Mouse (Mus musculus): Measurements from ENCODE around the gene 1700029H14Rik.

The 1700029H14Rik gene

DNA sequence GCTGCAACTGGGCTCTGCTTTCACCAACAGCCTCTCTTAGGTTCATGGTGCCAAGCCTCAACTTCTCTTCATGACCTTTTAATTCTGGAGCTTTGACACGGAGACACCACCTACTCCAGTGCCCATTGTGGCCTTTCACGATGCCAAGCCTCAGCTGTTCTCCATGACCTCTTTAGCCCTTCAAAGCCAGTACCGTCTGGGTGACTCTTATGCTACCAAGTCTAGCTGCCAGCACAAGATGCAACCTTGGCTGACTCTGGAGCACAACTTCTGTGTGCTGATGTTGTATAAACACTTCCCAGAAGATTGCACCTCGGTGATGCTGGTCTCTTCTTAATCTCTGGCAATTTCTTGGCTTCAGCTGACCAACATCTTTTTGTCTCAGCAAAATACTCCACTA is 15.8 kb downstream of the 1700029H14Rik start:
- no peak for DNase-seq (ENCODE audit: extremely low read depth, low read depth, low spot score)

DNA sequence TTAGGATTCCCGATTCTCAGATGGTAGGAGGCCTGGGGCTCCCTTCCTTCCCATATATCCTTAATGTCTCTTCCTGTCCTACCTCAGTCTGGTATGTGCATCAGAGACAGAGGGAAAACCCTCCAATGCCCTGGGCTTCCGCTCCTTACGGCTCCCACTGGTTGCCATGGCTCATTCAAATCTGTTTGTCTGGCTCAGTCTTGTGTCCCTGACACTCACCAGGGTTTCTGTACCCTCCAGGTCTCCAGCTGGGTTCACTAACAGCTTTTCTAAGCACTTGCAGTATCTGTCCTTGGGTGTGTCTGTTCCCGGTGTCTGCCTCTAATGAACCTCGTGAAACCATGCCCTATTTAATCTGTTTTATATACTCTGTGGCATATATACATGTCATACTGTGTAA is 20.7 kb downstream of the 1700029H14Rik start:
- DNase-seq (ENCODE audit: extremely low read depth, low read depth, low spot score) = no peak

DNA sequence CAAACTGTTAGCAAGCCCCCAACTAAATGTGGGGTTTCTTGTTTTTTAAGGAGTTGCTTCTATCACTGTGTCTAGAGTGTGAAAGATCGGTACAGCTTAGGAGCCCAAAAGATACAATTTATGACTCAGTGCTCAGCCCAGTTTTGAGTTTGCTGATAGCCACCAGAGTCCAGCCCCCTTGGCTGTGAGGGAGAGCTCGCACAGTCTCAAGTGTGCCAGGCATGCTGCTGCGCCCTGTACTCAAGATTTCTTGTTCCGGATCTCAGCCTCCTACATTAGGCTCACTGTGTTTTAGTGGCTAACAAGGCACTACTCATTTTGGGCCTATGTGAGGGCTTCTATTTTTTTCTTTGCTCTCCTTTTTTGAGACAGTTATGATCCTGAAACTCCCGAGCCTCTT is 22.1 kb downstream of the 1700029H14Rik start:
- DNase-seq (ENCODE audit: extremely low read depth, low read depth, low spot score) = no peak

DNA sequence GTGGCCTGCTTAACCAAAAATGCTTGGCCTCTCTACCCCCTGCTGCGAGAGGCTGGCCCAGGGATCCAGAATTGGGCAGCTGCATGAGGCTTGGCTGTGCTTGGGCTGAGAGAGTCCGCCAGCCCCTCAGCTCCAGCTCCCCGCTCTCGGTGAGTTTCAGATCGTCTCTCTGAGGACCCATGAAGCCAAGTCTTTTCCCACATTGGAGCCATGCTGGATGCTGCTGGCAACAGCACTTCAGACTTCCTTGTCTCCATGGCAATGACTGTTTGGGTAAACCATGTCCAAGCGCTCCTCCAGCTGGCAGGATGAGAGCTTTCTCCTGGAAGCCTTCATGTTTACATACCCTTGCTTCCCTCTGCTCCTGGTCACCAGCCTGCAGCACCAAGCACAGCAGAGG is 23.4 kb downstream of the 1700029H14Rik start:
- DNase-seq (ENCODE audit: extremely low read depth, low read depth, low spot score) = no peak

DNA sequence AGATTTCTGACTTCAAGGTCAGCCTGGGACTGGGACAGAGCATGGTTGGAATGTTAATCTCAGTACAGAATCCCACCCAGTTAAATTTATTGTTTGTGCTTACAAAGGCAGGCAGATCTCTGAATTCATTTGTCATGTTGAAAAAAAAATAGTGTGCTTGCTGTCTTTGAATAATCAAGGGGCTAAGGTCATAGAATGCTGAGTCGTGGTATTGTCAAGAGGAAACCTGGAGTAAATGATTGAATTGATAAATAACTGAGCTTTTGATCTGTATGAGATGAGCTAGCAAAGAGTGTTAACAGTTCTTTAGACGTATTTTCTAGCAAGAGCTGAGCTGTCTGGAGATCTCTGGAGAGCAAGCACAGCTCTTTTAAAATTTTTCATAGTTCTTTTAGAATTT is 25.2 kb downstream of the 1700029H14Rik start:
- DNase-seq (ENCODE audit: extremely low read depth, low read depth, low spot score) = no peak

DNA sequence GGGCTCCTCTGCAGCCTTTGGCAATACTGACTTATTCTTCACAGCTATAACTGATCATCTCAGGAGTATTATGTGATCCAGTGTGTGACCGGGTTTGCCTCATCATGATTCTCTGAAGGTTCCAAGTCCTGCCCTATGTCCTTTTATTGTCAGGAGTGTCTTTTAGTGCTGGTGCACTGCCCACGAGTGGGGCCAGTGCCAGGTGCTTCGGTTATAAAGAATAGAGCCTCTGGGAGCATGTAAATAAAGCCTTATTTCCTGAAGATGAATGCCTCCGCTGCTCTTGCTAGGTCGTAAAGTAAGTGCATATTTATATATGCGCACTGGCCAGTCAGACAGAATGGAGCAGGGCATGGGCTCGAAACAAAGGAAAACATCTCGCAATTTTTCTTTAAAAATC is 29.1 kb downstream of the 1700029H14Rik start:
- DNase-seq (ENCODE audit: extremely low read depth, low read depth, low spot score) = no peak

DNA sequence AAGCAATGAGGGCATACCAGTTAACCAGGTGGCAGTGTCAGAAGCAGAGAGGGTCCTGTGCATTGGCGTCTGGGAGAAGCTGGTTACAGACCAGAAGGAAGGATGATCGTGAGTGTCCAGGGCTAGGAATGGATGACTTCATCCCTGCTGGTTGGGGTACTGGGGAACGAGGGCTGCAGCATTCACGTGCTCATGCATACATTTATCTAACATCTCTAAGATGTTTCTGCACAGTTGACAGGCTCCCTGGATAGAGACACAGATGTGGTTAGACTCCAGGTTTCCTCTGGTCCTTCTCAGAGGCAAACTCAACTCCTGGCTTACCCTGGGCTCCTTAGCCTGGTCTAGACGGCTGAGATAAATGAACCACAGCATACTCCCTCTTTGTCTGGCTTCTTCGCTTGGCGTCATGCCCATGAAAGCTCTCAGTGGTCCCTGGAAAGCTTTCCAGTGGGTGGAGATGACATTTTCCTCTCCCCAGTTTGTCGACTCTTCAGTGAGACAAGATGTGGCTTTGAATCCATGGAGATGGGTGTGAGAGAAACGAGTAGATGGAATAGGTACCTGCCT is 30.6 kb downstream of the 1700029H14Rik start:
- DNase-seq (ENCODE audit: extremely low read depth, low read depth, low spot score) = no peak

DNA sequence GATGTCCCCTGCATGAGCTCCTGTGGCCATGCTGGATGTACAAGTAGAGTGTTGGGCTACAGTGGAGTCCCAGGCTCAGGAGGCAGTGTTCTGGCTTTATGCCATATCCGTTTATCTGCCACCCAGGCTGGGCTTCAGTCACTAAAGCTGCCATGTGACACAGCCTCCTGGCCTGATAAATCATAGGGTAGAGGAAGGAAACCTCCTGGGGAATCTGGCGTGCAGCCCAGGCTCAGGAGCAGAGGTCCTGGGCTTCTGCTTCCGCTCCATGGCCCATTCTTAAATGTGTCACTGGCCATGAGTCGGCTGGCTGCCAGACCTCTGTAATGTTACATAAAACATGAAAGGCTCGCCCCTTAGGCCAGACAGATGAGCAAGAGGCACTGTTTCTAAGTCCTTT is 31.3 kb downstream of the 1700029H14Rik start:
- no peak for DNase-seq (ENCODE audit: extremely low read depth, low read depth, low spot score)

DNA sequence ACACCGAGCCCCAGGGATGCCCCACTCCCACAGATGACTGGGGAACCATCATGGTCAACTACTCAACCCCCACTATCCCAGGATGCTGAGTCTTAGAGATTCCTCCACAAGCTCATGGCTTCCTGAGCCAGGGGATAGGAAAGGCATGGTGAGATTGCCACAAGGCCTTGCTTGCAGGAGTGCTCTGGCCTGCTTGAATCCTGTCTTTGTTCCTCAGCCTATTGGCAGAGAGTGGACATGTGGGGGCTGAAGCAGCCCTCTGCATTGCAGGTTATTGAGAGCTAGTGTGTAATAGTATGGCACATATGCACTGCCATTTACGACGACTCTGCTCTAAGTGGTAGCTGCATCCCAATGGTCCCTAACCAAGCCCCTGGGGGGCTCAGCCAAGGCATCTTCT is 31.9 kb downstream of the 1700029H14Rik start:
- no peak for DNase-seq (ENCODE audit: extremely low read depth, low read depth, low spot score)

DNA sequence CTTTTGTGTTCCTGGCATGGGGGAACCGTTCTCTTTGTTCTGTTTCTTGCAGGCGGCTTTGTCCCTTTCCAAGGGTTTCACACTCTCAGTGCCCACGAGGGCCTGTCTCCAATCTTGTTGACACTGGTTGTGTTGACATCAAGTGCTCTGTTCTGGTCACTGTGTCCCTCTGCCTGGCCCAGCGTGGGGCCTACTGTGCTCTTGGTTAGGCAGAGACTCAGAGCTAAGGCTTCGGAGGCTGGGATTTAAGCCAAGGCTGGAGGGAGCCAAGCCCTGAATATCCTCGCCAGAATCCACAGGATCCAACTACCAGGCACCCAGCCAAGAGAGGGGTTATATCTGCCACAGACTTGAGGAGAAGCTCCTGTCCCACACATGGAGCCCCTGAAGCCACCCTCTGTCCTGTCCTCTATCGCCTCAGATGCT is 32.4 kb downstream of the 1700029H14Rik start:
- no peak for DNase-seq (ENCODE audit: extremely low read depth, low read depth, low spot score)

DNA sequence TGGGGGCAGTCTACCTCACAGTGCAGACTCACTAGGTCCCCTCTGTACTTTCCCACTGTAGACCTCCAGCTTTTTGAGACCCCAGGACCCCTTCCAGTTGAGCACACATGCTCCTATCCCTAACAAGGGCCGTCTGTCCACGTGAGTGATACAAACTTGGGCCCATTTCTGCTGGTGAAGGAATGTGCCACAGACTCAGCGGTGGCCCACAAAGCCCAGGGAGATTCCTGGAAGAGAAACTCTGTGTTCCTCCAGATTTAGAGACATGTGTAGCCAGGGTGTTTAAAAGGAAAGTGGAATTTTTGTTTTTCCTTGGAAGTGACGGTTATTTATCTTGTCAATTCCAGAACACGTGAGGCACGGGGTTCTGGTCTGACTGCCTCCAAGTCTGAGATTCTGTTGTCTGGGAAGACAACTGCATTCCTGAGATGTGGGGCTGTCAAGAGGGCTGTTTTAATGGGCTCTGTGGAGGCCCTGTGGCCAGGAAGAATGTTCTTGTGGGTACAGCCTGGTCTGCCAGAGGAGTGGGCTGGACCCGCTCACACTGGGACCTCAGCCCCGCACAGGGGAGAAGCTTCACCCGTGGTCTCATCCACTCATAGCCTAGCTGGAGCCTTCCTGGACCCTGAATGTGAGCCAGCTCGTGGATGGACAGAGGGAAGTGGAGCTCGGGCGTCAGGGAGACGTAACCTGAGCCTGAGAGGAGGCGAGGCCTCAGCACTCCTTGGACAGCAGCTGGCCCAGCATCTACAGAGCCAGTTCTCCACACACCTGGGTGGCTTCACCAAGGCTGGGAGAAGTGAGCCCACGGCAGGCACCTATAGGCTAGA is 33.0 kb downstream of the 1700029H14Rik start:
- DNase-seq (ENCODE audit: extremely low read depth, low read depth, low spot score) = no peak

DNA sequence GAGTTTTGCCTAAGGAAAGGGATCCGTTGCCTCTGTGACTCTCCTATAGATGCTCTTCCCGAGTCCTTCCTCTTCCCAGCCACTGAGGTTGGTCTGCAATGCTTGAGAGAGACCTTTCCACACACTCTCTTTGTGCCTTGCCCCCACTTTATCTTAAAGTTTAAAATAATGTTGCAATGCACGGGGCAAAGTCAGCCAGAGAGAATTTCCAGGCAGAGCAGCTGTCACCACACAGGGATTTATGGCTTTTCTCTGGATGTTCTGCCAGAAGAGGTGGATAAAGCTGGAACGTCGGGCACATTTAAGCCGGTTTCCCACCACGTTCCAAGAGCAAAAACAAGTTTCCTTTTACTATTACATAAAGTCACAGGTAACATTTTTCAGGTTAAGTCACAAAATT is 40.9 kb downstream of the 1700029H14Rik start:
- DNase-seq (ENCODE audit: extremely low read depth, low read depth, low spot score) = peak; percentile 64

DNA sequence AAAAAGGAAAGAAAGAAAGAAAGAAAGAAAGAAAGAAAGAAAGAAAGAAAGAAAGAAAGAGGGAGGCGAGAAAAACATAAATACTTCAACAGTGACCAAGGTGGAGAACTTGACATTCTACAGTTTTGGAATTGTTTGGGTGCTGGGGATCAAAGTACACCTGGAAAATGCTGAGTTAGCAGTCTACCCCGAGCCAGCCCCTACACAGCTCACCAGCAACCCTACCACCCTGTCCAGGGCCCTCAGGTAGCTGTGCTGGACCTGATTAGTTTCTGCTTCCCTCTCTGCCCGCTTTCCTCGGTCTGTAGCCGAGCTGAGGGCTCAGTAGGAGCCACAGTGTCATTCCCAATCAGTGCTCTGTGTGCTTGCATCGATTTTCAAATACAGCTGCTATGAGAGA is 41.9 kb downstream of the 1700029H14Rik start:
- no peak for DNase-seq (ENCODE audit: extremely low read depth, low read depth, low spot score)

DNA sequence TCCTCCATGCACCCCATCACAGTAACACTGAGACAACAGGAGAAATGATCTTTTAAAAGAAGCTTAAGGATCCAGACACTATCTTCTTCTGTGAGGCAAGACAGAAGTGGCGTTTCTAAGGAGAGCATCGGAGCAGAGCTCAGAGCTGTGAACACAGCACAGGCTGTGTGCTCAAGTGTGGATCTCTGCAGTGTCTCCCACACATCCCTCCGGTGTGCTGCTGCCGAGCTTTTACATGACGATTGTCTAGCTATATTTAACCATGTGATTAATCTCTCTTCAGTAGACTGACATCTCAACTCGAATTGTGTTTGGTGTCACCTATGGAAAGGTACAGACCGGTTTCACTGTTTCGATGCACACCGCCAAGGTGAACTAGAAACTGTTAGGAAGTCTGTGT is 42.8 kb downstream of the 1700029H14Rik start:
- DNase-seq (ENCODE audit: extremely low read depth, low read depth, low spot score) = no peak

DNA sequence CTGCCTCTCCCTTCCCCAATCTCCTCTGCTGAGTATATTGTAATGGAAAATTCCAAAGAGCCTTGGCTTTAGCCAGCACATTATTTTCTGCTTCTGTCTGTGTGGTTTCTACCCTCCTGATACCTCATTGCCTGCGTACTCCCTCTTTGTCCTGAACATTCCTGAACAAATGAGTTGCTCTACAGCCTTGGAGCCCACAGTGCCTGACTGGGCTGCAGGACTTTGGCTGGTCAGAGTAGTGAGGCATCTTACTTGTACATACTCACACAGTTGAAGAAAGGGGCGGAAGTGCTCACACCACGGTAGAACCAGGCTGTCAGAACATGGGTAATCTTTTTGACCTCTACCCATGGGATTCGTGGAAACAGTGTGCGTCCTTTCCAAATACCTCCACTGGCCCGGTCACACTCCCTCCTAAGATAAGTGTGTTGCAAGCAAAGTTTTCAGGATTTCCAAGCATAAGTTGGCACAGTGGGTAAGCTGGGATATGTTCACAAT is 44.9 kb downstream of the 1700029H14Rik start:
- DNase-seq (ENCODE audit: extremely low read depth, low read depth, low spot score) = no peak

DNA sequence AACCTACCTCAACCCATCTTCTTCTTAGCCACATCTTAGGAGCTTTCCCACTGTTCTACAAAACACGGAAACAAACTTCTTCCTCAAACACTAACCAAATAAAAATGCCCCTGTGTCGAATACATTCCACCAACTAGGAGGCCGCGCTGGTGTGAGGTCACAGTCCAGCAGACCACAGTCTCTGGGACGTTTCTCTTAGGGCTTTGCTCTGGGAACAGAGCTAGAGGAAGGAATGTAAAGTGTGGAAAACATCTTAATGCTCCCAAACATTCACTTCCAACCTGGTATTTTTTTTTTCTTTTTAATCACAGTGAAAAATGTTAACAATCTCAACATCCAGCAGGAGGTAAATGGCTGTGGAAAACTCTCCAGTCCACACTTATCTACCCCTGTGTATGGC is 45.5 kb downstream of the 1700029H14Rik start:
- DNase-seq (ENCODE audit: extremely low read depth, low read depth, low spot score) = no peak

DNA sequence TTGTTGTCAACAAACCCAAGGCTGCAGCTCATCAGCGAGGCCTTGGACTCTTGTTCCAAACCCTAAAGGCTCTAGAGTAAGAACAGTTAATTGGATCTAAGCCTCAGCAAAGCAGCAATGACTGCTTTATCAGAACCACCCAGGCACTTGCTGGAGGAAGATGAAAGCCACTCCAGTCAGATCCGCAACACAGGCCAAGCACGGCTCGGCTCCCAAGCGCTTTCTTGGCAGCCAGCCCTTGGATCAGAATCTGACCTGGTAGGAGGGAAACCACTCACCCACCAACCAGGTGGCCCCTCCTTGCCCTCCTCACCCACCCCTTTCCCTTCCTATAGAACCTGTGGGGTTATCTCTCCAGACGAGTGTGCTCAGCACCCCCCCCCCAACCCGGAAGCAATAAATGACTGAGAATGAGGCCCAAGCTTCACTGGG is 46.2 kb downstream of the 1700029H14Rik start:
- no peak for DNase-seq (ENCODE audit: extremely low read depth, low read depth, low spot score)

DNA sequence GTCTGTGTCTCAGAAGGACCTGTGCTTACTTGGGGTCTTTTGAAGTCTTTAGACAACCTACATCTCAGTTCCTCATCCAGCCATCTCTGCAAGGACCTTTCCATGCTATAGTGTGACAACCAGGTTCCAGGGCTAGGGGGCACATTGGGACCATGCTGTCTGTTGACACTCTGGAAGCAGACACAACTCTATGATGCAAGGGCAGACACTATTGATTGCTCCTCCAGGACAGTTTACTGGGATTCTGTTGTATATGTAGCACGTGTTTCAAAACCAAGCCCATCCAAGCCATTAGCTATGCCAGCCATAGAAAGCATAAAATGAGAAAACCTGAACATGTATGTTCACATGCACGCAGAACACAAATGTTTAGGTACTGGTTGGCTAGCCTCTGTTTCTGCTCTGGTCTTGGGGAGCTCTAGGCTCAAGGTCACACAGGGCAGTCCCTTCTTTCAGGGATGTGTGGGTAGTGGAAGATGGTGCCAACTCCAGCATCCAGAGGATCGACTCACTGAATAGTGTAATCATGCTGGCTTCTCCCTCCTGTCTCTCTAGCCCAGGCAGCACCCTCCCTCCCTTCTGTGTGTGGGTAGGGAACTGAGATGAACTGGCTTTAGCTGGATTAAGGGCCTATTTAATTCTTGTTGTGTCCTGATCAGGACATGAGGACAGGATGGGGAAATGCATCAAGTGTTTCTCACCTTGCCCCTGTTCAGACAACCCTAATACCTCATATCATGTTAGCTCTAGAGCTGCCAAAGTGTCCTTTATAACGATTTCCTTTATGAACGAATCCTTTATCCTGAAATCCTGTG is 48.5 kb downstream of the 1700029H14Rik start:
- no peak for DNase-seq (ENCODE audit: extremely low read depth, low read depth, low spot score)

DNA sequence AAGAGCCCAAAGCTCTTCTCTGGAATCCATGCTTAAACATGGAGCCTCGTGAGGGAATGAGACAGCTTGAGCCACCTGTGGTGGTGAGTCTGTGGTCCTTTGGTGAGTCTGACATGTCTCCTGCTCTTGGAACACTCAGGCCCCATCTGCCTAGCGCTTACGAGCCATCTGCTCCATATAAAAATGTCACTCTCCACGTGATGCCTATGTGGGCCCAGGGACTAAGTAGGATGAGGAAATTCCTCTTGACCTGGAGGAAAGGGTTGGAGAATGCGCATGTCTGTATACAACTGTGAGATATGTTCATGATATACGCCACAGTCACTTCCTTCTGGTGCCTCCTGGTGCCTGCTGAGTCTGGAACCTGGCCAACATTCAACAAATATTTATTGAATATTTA is 49.6 kb downstream of the 1700029H14Rik start:
- DNase-seq (ENCODE audit: extremely low read depth, low read depth, low spot score) = no peak

DNA sequence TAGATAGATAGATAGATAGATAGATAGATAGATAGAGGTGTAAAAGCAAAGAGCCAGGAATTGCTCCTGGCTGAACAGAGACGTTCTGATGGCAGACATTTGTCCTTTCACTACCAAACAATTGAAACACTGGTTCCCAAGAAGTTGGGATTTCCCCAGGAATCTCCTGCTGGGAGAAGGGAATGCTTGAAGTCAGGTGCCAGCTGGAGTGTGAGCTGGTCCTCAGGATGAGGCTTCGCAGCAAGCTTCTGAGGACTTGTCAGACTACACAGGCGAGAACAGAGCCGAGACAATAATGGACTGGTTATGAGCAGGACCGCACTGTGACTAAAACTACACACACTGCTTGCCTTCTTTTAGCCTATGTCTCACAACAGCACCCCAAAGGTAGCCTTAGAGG is 50.2 kb downstream of the 1700029H14Rik start:
- DNase-seq (ENCODE audit: extremely low read depth, low read depth, low spot score) = no peak

DNA sequence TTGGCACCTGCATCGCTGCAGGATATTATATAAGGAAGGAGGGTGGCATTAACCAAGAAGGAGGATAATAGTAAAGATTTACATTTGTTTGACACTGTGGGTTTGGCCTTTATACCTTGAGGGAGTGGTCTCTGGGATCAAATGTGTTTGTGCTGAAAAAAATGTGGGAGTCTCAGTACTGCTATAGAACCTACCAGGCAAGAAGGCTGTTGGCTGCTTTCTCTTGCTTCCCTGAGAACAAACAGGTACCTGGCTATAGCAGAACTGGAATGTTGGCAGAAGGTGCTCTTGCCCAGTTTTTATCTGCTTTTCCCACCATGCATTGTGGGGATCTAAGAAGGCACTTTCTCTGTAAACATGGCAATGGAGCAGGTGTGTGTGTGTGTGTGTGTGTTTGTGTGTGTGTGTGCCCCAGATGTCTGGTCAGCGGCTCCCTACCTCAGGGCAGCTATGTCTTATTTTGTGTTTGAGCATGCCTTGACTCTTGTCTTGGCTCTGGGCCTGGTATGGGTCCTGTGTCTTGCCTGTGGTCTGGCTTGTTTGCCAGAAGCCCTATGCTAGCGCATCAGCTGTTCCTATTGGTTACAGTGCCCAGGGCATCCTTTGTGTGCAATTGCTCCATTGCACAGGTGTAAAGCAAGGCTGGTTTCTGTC is 54.9 kb downstream of the 1700029H14Rik start:
- DNase-seq (ENCODE audit: extremely low read depth, low read depth, low spot score) = no peak

Measured in fat pad, adult 2 months (tissue).